Mouse (Mus musculus) spleen, postnatal 4 days (tissue): ENCODE measurements around the gene Cdiptos.
A peak's percentile ranks its signal among the peaks of the same experiment; 100 is the strongest.

Source experiments
- DNase-seq, 2 experiments: peaks; one replicate each; pipeline ENCODE4 v3.0.0; 2022; ENCODE audit warnings: low spot score in 2 of 2

Gene Cdiptos

DNA sequence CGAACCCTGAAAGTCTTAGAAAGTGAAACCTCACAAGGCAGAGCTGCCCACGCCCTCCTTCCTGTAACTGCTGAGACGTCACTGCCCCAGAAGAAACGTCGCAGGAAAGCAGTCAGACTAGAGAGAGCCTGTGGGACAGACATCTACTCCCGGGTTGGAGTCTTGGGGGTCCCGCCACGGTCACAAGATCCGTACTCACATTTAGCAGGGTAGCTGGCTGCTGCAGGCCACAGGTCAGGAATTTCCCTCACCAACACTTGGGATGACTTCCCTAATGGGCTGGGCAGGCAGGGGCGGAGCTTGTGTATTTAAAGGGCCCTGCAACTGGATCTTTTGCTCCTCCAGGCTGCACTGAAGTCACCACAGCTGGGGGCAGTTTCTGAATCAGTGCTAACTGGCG is 38.4 kb upstream of the Cdiptos start, which contains the start of gene Mvp:
Gene Mvp, minus strand, starts transcription at position 302 of the 400 bp plus-strand sequence.
- peak; percentile 48 to 76 for DNase-seq

GRCm38 (mm10) chr7:127013385-127013784 is 37.5 kb upstream of the Cdiptos start:
- no peak for DNase-seq

GRCm38 (mm10) chr7:127012845-127013244 is 36.9 kb upstream of the Cdiptos start:
- DNase-seq = no peak

- DNase-seq = no peak
These were observed 36.5 kb upstream of the Cdiptos start for GRCm38 (mm10) chr7:127012374-127012773.

DNA sequence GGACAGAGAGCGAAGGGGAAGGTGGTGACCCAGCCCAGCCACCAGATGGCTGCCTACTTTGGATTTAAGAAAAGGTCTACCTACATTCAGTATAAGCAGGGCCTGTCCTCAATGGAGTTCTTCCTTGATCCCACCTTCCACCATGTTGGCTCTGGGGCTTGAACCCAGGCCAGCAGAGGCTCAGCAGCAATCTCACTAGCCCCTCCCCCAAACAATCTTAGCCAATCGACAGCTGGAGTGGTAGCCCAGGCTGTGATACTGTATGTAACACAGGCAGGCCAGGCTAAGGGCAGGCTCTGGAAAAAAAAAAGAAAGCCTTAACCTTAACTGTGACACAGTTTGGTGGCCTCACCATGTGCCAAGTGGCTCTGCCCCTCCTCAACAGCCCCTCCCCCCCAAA is 35.8 kb upstream of the Cdiptos start:
- DNase-seq = no peak

DNA sequence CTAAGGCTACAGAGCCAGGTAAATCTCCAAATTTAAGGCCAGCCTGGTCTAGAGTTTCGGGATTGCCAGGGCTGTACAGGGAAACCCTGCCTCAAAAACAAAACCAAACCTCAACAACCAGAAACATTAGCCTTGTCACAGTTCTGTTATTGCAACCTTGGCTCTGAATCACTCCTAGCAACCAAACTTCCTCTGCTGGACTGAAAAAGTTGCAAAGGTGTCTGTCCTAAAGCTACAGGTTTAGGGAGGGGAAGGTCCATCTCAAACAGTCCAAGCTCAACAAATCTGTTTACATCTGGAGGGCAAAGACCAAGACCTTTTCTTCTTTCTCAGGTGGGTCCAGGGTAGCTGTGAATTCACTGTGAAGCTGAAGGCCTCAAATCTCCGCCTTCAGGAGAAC is 35.2 kb upstream of the Cdiptos start:
- no peak for DNase-seq

DNA sequence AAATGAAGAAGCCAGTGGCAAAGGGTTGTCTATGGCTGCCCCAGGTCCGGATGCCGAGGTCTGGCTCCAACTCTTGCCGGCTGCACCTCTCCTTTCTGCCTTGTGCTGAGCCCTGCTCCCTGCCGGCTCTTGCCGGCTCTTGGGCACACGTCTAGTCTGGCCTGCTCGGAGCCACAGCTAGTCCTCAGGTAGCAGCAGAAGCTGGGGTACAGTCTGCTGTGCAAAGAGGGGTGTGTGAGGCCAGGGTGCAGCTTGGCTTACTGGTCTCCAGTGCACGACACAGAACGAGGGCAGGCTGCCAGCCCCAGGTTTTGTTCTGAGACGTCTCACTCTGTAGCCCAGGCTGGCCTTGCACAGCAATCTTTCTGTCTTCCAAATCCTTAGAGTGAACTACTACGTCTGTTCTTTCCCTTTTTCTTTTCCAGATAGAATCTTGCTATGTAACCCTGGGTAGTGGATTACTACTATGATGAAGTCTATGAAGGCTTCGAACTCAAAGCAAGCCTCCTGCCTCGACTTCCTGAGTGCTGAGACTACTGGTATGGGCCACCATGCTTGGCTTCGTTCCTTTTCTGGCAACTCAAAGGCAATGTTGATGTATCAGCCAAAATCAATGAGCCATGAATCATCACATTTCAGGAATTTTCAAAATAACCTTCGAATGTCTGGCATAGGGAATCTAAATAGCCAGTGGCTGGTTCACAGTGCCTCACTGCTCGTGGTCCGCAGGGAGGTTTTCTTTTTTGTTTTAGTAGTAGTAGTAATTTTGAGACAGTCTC is 33.6 kb upstream of the Cdiptos start:
- no peak for DNase-seq

GRCm38 (mm10) chr7:127008239-127009019 is 32.5 kb upstream of the Cdiptos start:
- peak; percentile 55 to 78 for DNase-seq

GRCm38 (mm10) chr7:127007313-127008024 is 31.6 kb upstream of the Cdiptos start:
- no peak for DNase-seq

- DNase-seq = no peak
These were observed 28.4 kb upstream of the Cdiptos start for GRCm38 (mm10) chr7:127004122-127004875.

DNA sequence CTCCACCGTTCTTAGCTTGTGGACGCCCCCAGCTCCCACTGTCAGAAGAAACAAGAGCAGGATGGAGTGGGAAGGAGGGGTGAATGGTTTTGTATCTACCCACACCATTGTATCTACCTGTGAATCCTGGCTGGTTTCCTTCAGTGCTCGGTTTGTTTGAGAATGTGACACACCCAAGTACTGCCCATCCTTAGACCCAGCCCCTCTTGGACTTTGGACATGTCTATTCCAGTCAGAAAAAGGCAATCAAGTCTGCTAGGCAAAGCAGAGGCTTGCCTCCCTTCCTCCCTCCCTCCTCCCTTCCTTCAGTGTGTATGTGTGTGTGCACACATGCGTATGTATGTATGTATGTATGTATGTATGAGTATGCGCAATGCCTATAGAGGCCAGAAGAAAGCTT is 27.7 kb upstream of the Cdiptos start:
- no peak for DNase-seq

DNA sequence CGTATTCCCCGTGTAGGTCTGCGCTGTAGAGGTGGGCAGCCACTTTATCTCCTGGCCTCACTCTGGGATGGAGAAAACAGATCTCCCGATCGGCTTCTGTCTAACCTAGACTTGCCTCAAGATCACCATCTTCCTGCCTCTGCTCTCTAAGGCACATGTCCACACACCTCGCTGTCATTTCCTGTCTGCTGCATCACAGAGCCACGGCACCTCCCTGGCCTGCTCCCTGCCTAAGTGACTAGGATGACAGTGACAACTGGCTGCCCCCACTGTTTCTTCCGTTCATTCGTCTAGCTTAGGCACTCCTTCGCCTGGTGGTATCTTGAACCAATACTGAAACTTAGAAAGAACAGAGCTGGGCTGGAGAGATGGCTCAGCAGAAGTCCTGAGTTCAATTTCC is 23.7 kb upstream of the Cdiptos start:
- no peak for DNase-seq

DNA sequence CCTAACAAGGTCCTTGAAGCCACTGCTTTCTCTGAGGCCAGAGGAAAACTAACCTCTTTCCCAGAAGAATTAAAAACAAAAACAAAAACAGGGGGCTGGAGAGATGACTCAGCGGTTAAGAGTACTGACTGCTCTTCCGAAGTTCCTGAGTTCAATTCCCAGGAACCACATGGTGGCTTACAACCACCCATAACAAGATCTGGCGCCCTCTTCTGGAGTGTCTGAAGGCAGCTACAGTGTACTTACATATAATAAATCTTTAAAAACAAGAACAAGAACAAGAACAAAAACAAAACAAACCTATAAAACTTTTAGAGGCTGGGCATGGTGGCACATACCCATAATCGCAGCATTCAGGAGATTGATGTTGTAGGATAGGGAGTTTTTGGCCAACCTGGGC is 20.6 kb upstream of the Cdiptos start:
- no peak for DNase-seq

- no peak for DNase-seq
These were observed 12.9 kb upstream of the Cdiptos start for GRCm38 (mm10) chr7:126988816-126989215.

GRCm38 (mm10) chr7:126986319-126986718 is 10.4 kb upstream of the Cdiptos start:
- DNase-seq = no peak

- DNase-seq = no peak
These were observed 9.0 kb upstream of the Cdiptos start for GRCm38 (mm10) chr7:126984667-126985444.

DNA sequence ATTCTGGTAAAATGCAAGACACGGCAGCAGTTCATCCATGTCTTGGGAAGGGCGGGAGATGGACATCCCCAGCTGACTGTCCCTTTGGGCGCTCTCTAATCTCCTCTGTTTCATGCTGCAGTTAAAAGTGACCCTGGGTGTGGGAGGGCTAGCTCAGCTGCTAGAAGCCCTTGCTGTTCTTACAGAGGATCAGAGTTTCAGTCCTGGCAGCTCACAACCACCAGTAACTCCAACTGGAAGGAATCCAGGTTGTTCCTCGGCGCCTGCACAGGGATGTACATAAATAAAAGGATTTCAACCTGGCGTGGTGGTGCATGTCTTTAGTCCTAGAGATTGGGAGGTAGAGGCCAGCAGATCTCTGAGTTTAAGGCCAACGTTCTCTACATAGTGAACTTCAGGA is 7.2 kb upstream of the Cdiptos start:
- DNase-seq = no peak

- DNase-seq = no peak
These were observed 6.2 kb upstream of the Cdiptos start for GRCm38 (mm10) chr7:126982054-126982453.

GRCm38 (mm10) chr7:126981601-126982000 is 5.7 kb upstream of the Cdiptos start:
- DNase-seq = no peak

- DNase-seq = no peak
These were observed 2.9 kb upstream of the Cdiptos start for GRCm38 (mm10) chr7:126978841-126979240.
